Mouse (Mus musculus) hematopoietic multipotent progenitor cell, adult 10-12 weeks (in vitro differentiated cells): Measurements from ENCODE around the gene Herc2. TPM values are rescaled to one million over a fixed set of nuclear protein-coding genes. Genes with fewer than 3 reads are reported as not detected.

ENCODE experiments used
- polyA plus RNA-seq: library from polyadenylated mRNA; stranded (reverse); fragments of >175 nt; gene quantifications from 2 replicates; pipeline ENCODE4 v1.2.3, GENCODE M21; 2012; ENCODE audit warnings: low replicate concordance

The Herc2 gene
- 6.7 and 8.1 TPM in 2 replicates for polyA plus RNA-seq

GRCm38 (mm10) chr7:56049831-56050321 is at the start of gene Herc2:
Gene Herc2 (plus strand): TSS chr7:56050196.

GRCm38 (mm10) chr7:56019930-56020253 is 30.1 kb upstream of the Herc2 start, which contains the start of gene Nipa1:
Gene Nipa1 (minus strand): TSS chr7:56019954.

GRCm38 (mm10) chr7:56239543-56239942 is 189.5 kb downstream of the Herc2 start, which contains the start of gene Oca2:
Gene Oca2 (plus strand): TSS chr7:56239760.

Other genes starting within 250 kb of the Herc2 start
- 28.7 and 67.8 TPM in 2 replicates for gene Cyfip1, start 208.5 kb upstream of the Herc2 start, polyA plus RNA-seq
- gene Nipa2, start 87.7 kb upstream of the Herc2 start, polyA plus RNA-seq: 9.1 and 14.7 TPM in 2 replicates
- 0.37 and 0.97 TPM in 2 replicates for gene Nipa1, start 30.2 kb upstream of the Herc2 start, polyA plus RNA-seq
- gene Oca2, start 189.6 kb downstream of the Herc2 start, polyA plus RNA-seq: not detected in 2 replicates